Mouse (Mus musculus) brain, embryonic 14.5 days (tissue): ENCODE measurements around the gene Masp1.

ENCODE experiments used
- CTCF ChIP-seq: fragments of 200-500 bp; IDR thresholded peaks from 2 replicates; pipeline ENCODE4 v1.5.1; 2012; ENCODE audit warnings: inconsistent platforms, mild to moderate bottlenecking, moderate library complexity, borderline replicate concordance; ENCODE audit not compliant: insufficient read depth, insufficient read length; ENCODE audit errors: extremely low read depth
- POLR2A ChIP-seq: fragments of 200-500 bp; IDR thresholded peaks from 2 replicates; pipeline ENCODE4 v1.6.1; 2012; ENCODE audit warnings: mild to moderate bottlenecking, inconsistent platforms, borderline replicate concordance; ENCODE audit not compliant: poor library complexity, insufficient read depth, insufficient read length, severe bottlenecking; ENCODE audit errors: extremely low read depth

GRCm38 (mm10) chr16:23427701-23428100 lies 92.9 kb downstream of the Masp1 start:
- no peak for TF ChIP-seq CTCF
- TF ChIP-seq POLR2A: no peak
